Mouse (Mus musculus) thymus, adult 2 months (tissue): ENCODE results near the gene Tecpr2.

Experiments used
- CTCF ChIP-seq: fragments of 200-500 bp; IDR thresholded peaks from 2 replicates; pipeline ENCODE4 v1.5.1; 2012; ENCODE audit warnings: mild to moderate bottlenecking, control low read depth, low read length, moderate library complexity, borderline replicate concordance; ENCODE audit not compliant: control insufficient read depth, poor library complexity, insufficient read depth; ENCODE audit errors: extremely low read depth
- POLR2A ChIP-seq: fragments of 200-500 bp; IDR thresholded peaks from 2 replicates; pipeline ENCODE4 v1.6.1; 2012; ENCODE audit warnings: mild to moderate bottlenecking, low read length, control low read depth, moderate library complexity; ENCODE audit not compliant: control insufficient read depth, poor library complexity, insufficient read depth; ENCODE audit errors: extremely low read depth

DNA sequence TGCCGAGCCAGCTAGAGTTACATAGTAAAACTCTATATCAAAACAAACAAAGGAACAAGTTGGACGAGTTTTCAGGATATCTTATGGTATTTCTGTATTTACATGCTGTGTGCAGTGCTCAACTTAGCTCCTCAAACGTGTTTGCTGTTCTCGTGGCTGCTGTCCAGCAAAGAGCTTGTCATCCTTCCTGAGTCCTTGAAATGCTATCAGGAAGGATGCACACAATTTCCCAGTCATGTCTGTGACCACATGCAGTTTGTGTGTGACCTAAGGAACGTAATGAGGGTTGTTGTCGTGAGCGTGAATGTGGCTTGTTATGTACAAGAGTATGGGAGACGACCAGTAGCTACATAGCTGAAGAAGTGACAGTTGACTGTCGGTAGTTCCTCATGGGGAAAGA is 26.7 kb downstream of the Tecpr2 start:
- TF ChIP-seq CTCF = no peak
- TF ChIP-seq POLR2A = no peak
